8 mouse cellular contexts compared by ENCODE assay signal in the genomic region with DNA sequence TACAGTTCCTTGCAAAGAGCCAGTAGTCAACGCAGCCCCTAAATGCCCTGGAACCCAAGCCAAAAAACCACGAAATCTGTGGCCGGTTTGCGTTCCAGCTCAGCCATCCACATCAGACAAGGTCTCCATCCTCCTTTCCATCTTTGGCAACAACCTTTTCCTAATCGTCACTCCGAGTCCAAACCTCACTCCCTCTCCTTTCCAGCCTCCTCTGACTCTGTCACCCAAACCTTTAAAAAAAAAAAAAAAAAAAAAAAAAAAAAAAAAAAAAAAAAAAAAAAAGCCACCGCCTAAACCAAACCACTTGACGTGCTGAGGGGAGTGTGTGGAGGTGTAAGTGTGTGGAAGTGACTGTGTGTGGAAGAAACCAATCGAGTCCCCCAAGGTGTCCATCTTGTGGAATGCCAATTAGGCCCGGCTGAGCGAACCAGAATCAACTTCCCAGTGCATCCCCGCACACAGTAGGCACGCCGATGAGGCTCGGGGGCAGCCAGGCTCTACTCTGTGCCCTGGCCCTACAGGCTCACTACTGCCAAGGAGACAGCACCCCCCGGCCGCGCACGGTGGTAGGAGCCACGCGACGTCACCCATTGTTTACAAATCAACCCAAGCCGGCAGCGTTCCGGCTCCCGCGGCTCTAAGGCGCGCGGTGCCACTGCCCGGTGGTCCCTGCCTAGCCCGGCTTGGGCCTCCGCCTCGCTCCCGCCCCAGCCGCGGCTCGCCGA. TPM values are rescaled to one million over a fixed set of nuclear protein-coding genes. Genes with fewer than 3 reads are reported as not detected.
A peak's percentile ranks its signal among the peaks of the same experiment; 100 is the strongest.
DNase-seq lines count a peak whose midpoint lies in the region; ATAC-seq lines count a peak whose summit lies in the region.

A gene (plus strand): TSS at position 590 of the 725 bp plus-strand sequence.

- peak within 1 kb of the TSS; percentile 75 for H3K9ac ChIP-seq in hindbrain, embryonic 15.5 days

- peak within 1 kb of the TSS; percentile 94 for H3K27ac ChIP-seq in hindbrain, embryonic 15.5 days (replicated peaks)
- peak within 1 kb of the TSS; percentile 75 for H3K27ac ChIP-seq in macrophage

- DNase-seq in R1 (ENCODE audit: low read depth, low spot score) = peak; percentile 95
- DNase-seq in cerebellum, postnatal 25 days = peak; percentile 97 to 98
- peak; percentile 93 to 94 for DNase-seq in frontal cortex, postnatal 36 days (ENCODE audit: low spot score in 2 of 2)
- peak; percentile 84 to 88 for DNase-seq in left cerebral cortex, adult 18-20 months (ENCODE audit: low spot score in 2 of 2)
- DNase-seq in right cerebral cortex, adult 18-20 months = peak; percentile 90
- peak; percentile 22 for DNase-seq in urinary bladder, postnatal 10 days (ENCODE audit: low spot score)

- peaks cover 27% of the 10 kb centered on the region for H3K4me1 ChIP-seq in hindbrain, embryonic 15.5 days (replicated peaks)

- WGBS in hindbrain, embryonic 15.5 days = under 1% methylated on average over 37 of the region's 39 CpGs
- WGBS in macrophage (ENCODE audit: missing documents) = 2% methylated on average over 26 of the region's 39 CpGs

- H3K9me3 ChIP-seq in hindbrain, embryonic 15.5 days = no peaks in the 10 kb centered on the region

- H3K4me3 ChIP-seq in hindbrain, embryonic 15.5 days = peak within 1 kb of the TSS; percentile 81
- peak within 1 kb of the TSS; percentile 27; the same call in 1 of the 2 replicates for H3K4me3 ChIP-seq in macrophage (ENCODE audit: inconsistent target)

- ATAC-seq in hindbrain, embryonic 15.5 days (ENCODE audit: low FRiP score, low read depth) = peak; percentile 97

- H3K36me3 ChIP-seq in hindbrain, embryonic 15.5 days = no peaks in the 10 kb centered on the region
- H3K36me3 ChIP-seq in macrophage (ENCODE audit: inconsistent target) = no peaks in the 10 kb centered on the region

- peak within 1 kb of the TSS; percentile 91 for H3K4me2 ChIP-seq in hindbrain, embryonic 15.5 days

- H3K79me2 ChIP-seq in macrophage (ENCODE audit: inconsistent target) = no peaks in the 10 kb centered on the region

- H3K27me3 ChIP-seq in hindbrain, embryonic 15.5 days = no peaks in the 10 kb centered on the region

RNA-seq across cellular contexts. Expression of the gene that starts here (rescaled TPM):
- polyA plus RNA-seq in hindbrain, embryonic 15.5 days (2015; fragmentation: Nextera tagmentation; extraction: Ambion mirVana) = 19.1 and 21.1 TPM in 2 replicates
- 10 to 100 TPM; 14.0 to 15.7 TPM for total RNA-seq in left cerebral cortex, adult 18-20 months (2021)
- total RNA-seq in macrophage (2018; cell fraction: chromatin; rRNA removed) = 1 to 10 TPM in 5 of 26 experiments, under 1 TPM in 9, not detected in 12; 0.31 to 6.3 (median 0.81) TPM
- total RNA-seq in macrophage (2018; cell fraction: cytosol; rRNA removed) = 1 to 10 TPM in 12 of 26 experiments, under 1 TPM in 14; 0.10 to 5.8 (median 0.95) TPM
- 1 to 10 TPM in 7 of 26 experiments, under 1 TPM in 12, not detected in 7; 0.28 to 7.8 (median 0.94) TPM for total RNA-seq in macrophage (2018; cell fraction: nucleus; rRNA removed)
- polyA plus RNA-seq in macrophage (2018) = 0.36 to 3.2 TPM (median 1.3 TPM) in 3 replicates

Comparison
In these comparisons a context has a peak if more than half of its experiments do, and no peak if none do; other contexts are left out.
1. Peak in every context shown above with its lines: DNase-seq, ATAC-seq, H3K4me3 ChIP-seq and H3K27ac ChIP-seq.
2. DNase-seq: peak in every context shown above with its lines; median percentile 98 in cerebellum, postnatal 25 days; 95 in R1; 94 in frontal cortex, postnatal 36 days; 90 in right cerebral cortex, adult 18-20 months; 86 in left cerebral cortex, adult 18-20 months; 22 in urinary bladder, postnatal 10 days.